Mouse (Mus musculus): ENCODE results near the gene Krt34. TPM values are rescaled to one million over a fixed set of nuclear protein-coding genes. Genes with fewer than 3 reads are reported as not detected.

Gene Krt34
- polyA plus RNA-seq, 1 experiment, result not detected

DNA sequence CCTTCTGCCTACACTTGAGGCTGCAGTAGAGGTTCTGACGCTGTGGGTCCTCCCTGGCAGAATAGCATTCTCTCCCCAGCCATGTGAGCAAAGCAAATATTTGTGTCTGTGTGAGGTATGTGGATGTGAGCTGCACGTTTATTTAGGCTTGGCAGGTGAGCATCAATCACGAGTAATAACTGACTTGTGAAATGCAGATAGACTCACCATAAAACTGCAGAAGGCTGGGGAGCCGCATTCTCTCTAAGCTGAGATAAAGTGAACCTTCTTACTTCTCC, 47.0 kb downstream of the Krt34 start:
- Histone ChIP-seq H3K4me2 (ENCODE audit: low read depth) (no peak overlapping the region), H3K4me3 (no peak overlapping the region), H3K79me2 (ENCODE audit: control insufficient read depth, insufficient read depth) (no peaks in the 10 kb centered on the region), H3K36me3 (ENCODE audit: control insufficient read depth, insufficient read depth) (no peaks in the 10 kb centered on the region), H3K27me3 (ENCODE audit: control insufficient read depth, insufficient read depth, insufficient read length) (peaks cover 37% of the 10 kb centered on the region), H3ac (ENCODE audit: control insufficient read depth, insufficient read length) (no peak overlapping the region)
- TF ChIP-seq MYOD1 (IDR thresholded peaks at IDR 0.05; ENCODE audit: control insufficient read depth in 1 of 3, insufficient read length in 2 of 3, low read depth in 2 of 3), result no peak
- TF ChIP-seq USF1 (IDR thresholded peaks at IDR 0.05; ENCODE audit: low read depth), result no peak
- no peak for TF ChIP-seq POLR2AphosphoS2 (IDR thresholded peaks at IDR 0.05; ENCODE audit: insufficient read length, low read depth)
- no peak for TF ChIP-seq TCF3 (IDR thresholded peaks at IDR 0.05; ENCODE audit: insufficient read length, low read depth)

GRCm38 (mm10) chr11:99993620-99994383, 47.6 kb downstream of the Krt34 start, which contains the start of gene Krtap17-1:
Gene Krtap17-1 (minus strand): TSS chr11:99993994.
- TF ChIP-seq REST (IDR thresholded peaks at IDR 0.05; ENCODE audit: insufficient read depth, insufficient read length), result no peak
- TF ChIP-seq TCF12 (IDR thresholded peaks at IDR 0.05; ENCODE audit: insufficient read depth, poor library complexity, severe bottlenecking), result no peak
- no peak for TF ChIP-seq TCF3 (IDR thresholded peaks at IDR 0.05; ENCODE audit: insufficient read length, low read depth)
- TF ChIP-seq MYOG (IDR thresholded peaks at IDR 0.05; ENCODE audit: control insufficient read depth in 1 of 3, insufficient read depth in 1 of 3, insufficient read length in 2 of 3, low read depth in 2 of 3), result no peak
- no peak for TF ChIP-seq USF1 (IDR thresholded peaks at IDR 0.05; ENCODE audit: low read depth)
- no peak for TF ChIP-seq POLR2A (IDR thresholded peaks at IDR 0.05; ENCODE audit: insufficient read length, low read depth)
- TF ChIP-seq CEBPB (IDR thresholded peaks at IDR 0.05; ENCODE audit: insufficient read depth, poor library complexity, severe bottlenecking), result no peak
- no peak for TF ChIP-seq POLR2AphosphoS2 (IDR thresholded peaks at IDR 0.05; ENCODE audit: insufficient read length, low read depth)
- TF ChIP-seq E2F4 (IDR thresholded peaks at IDR 0.05; ENCODE audit: insufficient read depth), result no peak
- TF ChIP-seq SRF (IDR thresholded peaks at IDR 0.05; ENCODE audit: control insufficient read depth, insufficient read length, low read depth), result no peak
- TF ChIP-seq MAX (IDR thresholded peaks at IDR 0.05; ENCODE audit: low read depth), result no peak
- no peak for TF ChIP-seq MYOD1 (IDR thresholded peaks at IDR 0.05; ENCODE audit: control insufficient read depth in 1 of 3, insufficient read length in 2 of 3, low read depth in 2 of 3)
- Histone ChIP-seq H3K27me3 (ENCODE audit: control insufficient read depth, insufficient read depth, insufficient read length) (peaks cover 37% of the 10 kb centered on the region), H3K79me2 (ENCODE audit: control insufficient read depth, insufficient read depth) (no peaks in the 10 kb centered on the region), H3K4me3 (no peak within 1 kb of the TSS), H3ac (ENCODE audit: control insufficient read depth, insufficient read length) (no peak within 1 kb of the TSS), H3K4me2 (ENCODE audit: low read depth) (no peak within 1 kb of the TSS), H3K36me3 (ENCODE audit: control insufficient read depth, insufficient read depth) (no peaks in the 10 kb centered on the region)

- TF ChIP-seq MYOG (IDR thresholded peaks at IDR 0.05; ENCODE audit: control insufficient read depth in 1 of 3, insufficient read depth in 1 of 3, insufficient read length in 2 of 3, low read depth in 2 of 3) (no peak), POLR2A (IDR thresholded peaks at IDR 0.05; ENCODE audit: insufficient read length, low read depth) (no peak)
- Histone ChIP-seq H3K36me3 (ENCODE audit: control insufficient read depth, insufficient read depth) (no peaks in the 10 kb centered on the region), H3K27me3 (ENCODE audit: control insufficient read depth, insufficient read depth, insufficient read length) (peaks cover 29% of the 10 kb centered on the region), H3K4me2 (ENCODE audit: low read depth) (no peak overlapping the region), H3K4me3 (no peak overlapping the region), H3ac (ENCODE audit: control insufficient read depth, insufficient read length) (no peak overlapping the region), H3K79me2 (ENCODE audit: control insufficient read depth, insufficient read depth) (no peaks in the 10 kb centered on the region)
Measured at GRCm38 (mm10) chr11:99990571-99990970, 50.8 kb downstream of the Krt34 start.

DNA sequence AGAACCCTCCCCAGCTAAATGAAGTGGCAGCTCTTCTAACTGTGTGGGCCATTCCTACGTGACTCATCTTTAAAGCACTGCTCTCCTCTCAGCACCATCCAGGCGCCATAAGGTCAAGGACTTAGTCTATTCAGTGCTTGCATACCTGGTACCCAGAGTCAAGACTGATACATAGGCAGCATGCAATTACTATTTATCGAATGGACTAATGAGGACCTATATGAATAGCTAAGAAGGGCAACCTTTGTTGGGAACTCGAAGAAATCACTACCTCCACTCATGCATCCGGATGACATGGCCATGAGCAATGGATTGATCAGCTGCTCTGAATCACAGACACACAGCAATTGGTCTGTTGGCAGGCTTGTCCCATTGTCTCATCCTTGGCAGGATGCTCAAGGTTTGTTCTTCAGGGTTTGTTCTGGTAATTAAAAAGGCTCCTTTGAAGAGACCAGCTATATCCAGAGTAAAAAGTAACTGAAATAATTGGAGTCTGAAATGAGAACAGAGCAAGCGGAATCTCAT, 51.4 kb downstream of the Krt34 start:
- Histone ChIP-seq H3K79me2 (ENCODE audit: control insufficient read depth, insufficient read depth) (no peaks in the 10 kb centered on the region), H3K36me3 (ENCODE audit: control insufficient read depth, insufficient read depth) (no peaks in the 10 kb centered on the region), H3ac (ENCODE audit: control insufficient read depth, insufficient read length) (no peak overlapping the region), H3K4me2 (ENCODE audit: low read depth) (no peak overlapping the region), H3K4me3 (no peak overlapping the region), H3K27me3 (ENCODE audit: control insufficient read depth, insufficient read depth, insufficient read length) (peaks cover 23% of the 10 kb centered on the region)
- TF ChIP-seq TCF12 (IDR thresholded peaks at IDR 0.05; ENCODE audit: insufficient read depth, poor library complexity, severe bottlenecking) (no peak), POLR2A (IDR thresholded peaks at IDR 0.05; ENCODE audit: insufficient read length, low read depth) (no peak), REST (IDR thresholded peaks at IDR 0.05; ENCODE audit: insufficient read depth, insufficient read length) (no peak), TCF3 (IDR thresholded peaks at IDR 0.05; ENCODE audit: insufficient read length, low read depth) (no peak), MYOG (IDR thresholded peaks at IDR 0.05; ENCODE audit: control insufficient read depth in 1 of 3, insufficient read depth in 1 of 3, insufficient read length in 2 of 3, low read depth in 2 of 3) (no peak), POLR2AphosphoS2 (IDR thresholded peaks at IDR 0.05; ENCODE audit: insufficient read length, low read depth) (no peak), SRF (IDR thresholded peaks at IDR 0.05; ENCODE audit: control insufficient read depth, insufficient read length, low read depth) (no peak), CEBPB (IDR thresholded peaks at IDR 0.05; ENCODE audit: insufficient read depth, poor library complexity, severe bottlenecking) (no peak), USF1 (IDR thresholded peaks at IDR 0.05; ENCODE audit: low read depth) (no peak), MAX (IDR thresholded peaks at IDR 0.05; ENCODE audit: low read depth) (no peak), E2F4 (IDR thresholded peaks at IDR 0.05; ENCODE audit: insufficient read depth) (no peak), MYOD1 (IDR thresholded peaks at IDR 0.05; ENCODE audit: control insufficient read depth in 1 of 3, insufficient read length in 2 of 3, low read depth in 2 of 3) (no peak)

- H3K27me3 ChIP-seq (ENCODE audit: control insufficient read depth, insufficient read depth, insufficient read length), result peaks cover 16% of the 10 kb centered on the region
- H3ac ChIP-seq (ENCODE audit: control insufficient read depth, insufficient read length), result no peak overlapping the region
- no peak overlapping the region for H3K4me3 ChIP-seq
- H3K4me2 ChIP-seq (ENCODE audit: low read depth), result no peak overlapping the region
- TF ChIP-seq MYOD1 (IDR thresholded peaks at IDR 0.05; ENCODE audit: control insufficient read depth in 1 of 3, insufficient read length in 2 of 3, low read depth in 2 of 3) (no peak), TCF12 (IDR thresholded peaks at IDR 0.05; ENCODE audit: insufficient read depth, poor library complexity, severe bottlenecking) (no peak), E2F4 (IDR thresholded peaks at IDR 0.05; ENCODE audit: insufficient read depth) (no peak), MAX (IDR thresholded peaks at IDR 0.05; ENCODE audit: low read depth) (no peak), REST (IDR thresholded peaks at IDR 0.05; ENCODE audit: insufficient read depth, insufficient read length) (no peak), USF1 (IDR thresholded peaks at IDR 0.05; ENCODE audit: low read depth) (no peak), MYOG (IDR thresholded peaks at IDR 0.05; ENCODE audit: control insufficient read depth in 1 of 3, insufficient read depth in 1 of 3, insufficient read length in 2 of 3, low read depth in 2 of 3) (no peak), SRF (IDR thresholded peaks at IDR 0.05; ENCODE audit: control insufficient read depth, insufficient read length, low read depth) (no peak), POLR2A (IDR thresholded peaks at IDR 0.05; ENCODE audit: insufficient read length, low read depth) (no peak), TCF3 (IDR thresholded peaks at IDR 0.05; ENCODE audit: insufficient read length, low read depth) (no peak), POLR2AphosphoS2 (IDR thresholded peaks at IDR 0.05; ENCODE audit: insufficient read length, low read depth) (no peak), CEBPB (IDR thresholded peaks at IDR 0.05; ENCODE audit: insufficient read depth, poor library complexity, severe bottlenecking) (no peak)
- H3K36me3 ChIP-seq (ENCODE audit: control insufficient read depth, insufficient read depth), result no peaks in the 10 kb centered on the region
- no peaks in the 10 kb centered on the region for H3K79me2 ChIP-seq (ENCODE audit: control insufficient read depth, insufficient read depth)
Measured at GRCm38 (mm10) chr11:99988530-99988929, 52.8 kb downstream of the Krt34 start.
